Mouse (Mus musculus) common myeloid progenitor, adult 5-6 weeks (primary cell): ENCODE measurements around the gene Gpi1. TPM values are rescaled to one million over a fixed set of nuclear protein-coding genes. Genes with fewer than 3 reads are reported as not detected.
"Not testable (repeated sequence)": the region's sequence is repeated elsewhere in the genome, so short reads cannot be mapped to it uniquely, and the experiment has no call there.

Source experiments
- ATAC-seq: replicated peaks from 2 replicates; pipeline ENCODE4 v1.8.0; 2016; ENCODE audit warnings: low read depth, mild to moderate bottlenecking, moderate TSS enrichment, inconsistent platforms; ENCODE audit not compliant: poor library complexity, severe bottlenecking
- total RNA-seq: library from RNA; stranded (forward); fragments of 200-1000, 187-1606 nt; gene quantifications from 2 replicates; pipeline ENCODE4 v1.2.3, GENCODE M21; 2017

Gpi1 gene
- total RNA-seq, 1 experiment from 2014 or later = 350 TPM

GRCm38 (mm10) chr7:34196132-34197128 lies 33.7 kb downstream of the Gpi1 start, which contains the start of gene Pdcd2l:
Gene Pdcd2l, minus strand, starts transcription at chr7:34196661.
- ATAC-seq = peak; percentile 91

GRCm38 (mm10) chr7:34195632-34196031 lies 34.5 kb downstream of the Gpi1 start:
- ATAC-seq = no peak

- peak; percentile 37 for ATAC-seq
These were observed 37.3 kb downstream of the Gpi1 start for GRCm38 (mm10) chr7:34192825-34193224.

- ATAC-seq = peak; percentile 88
These were observed 40.7 kb downstream of the Gpi1 start for GRCm38 (mm10) chr7:34189376-34189989.

GRCm38 (mm10) chr7:34183794-34184193 lies 46.3 kb downstream of the Gpi1 start:
- ATAC-seq = no peak

- ATAC-seq = no peak
These were observed 46.8 kb downstream of the Gpi1 start for GRCm38 (mm10) chr7:34183356-34183755.

- not testable (repeated sequence) for ATAC-seq
These were observed 53.9 kb downstream of the Gpi1 start for GRCm38 (mm10) chr7:34176241-34176640.

GRCm38 (mm10) chr7:34172251-34172650 lies 57.9 kb downstream of the Gpi1 start:
- ATAC-seq = no peak

- ATAC-seq = no peak
These were observed 60.7 kb downstream of the Gpi1 start, which contains the start of gene Uba2 for GRCm38 (mm10) chr7:34169454-34169853. Gene Uba2, minus strand, starts transcription at chr7:34169599.

- ATAC-seq = peak; percentile 94
These were observed 61.5 kb downstream of the Gpi1 start for GRCm38 (mm10) chr7:34168470-34169251.

- ATAC-seq = peak; percentile 43
These were observed 62.2 kb downstream of the Gpi1 start for GRCm38 (mm10) chr7:34167766-34168469.

- ATAC-seq = peak; percentile 55
These were observed 63.3 kb downstream of the Gpi1 start for GRCm38 (mm10) chr7:34166850-34167249.

- ATAC-seq = no peak
These were observed 64.1 kb downstream of the Gpi1 start for GRCm38 (mm10) chr7:34165999-34166398.

GRCm38 (mm10) chr7:34164671-34165070 lies 65.5 kb downstream of the Gpi1 start:
- no peak for ATAC-seq

GRCm38 (mm10) chr7:34159167-34159566 lies 71.0 kb downstream of the Gpi1 start:
- ATAC-seq = no peak

- no peak for ATAC-seq
These were observed 72.1 kb downstream of the Gpi1 start for GRCm38 (mm10) chr7:34157994-34158393.
